Mouse (Mus musculus) lung, embryonic 15.5 days (tissue): ENCODE data around the gene Apoc1. TPM values are rescaled to one million over a fixed set of nuclear protein-coding genes. Genes with fewer than 3 reads are reported as not detected.
"Not testable (repeated sequence)": the region's sequence is repeated elsewhere in the genome, so short reads cannot be mapped to it uniquely, and the experiment has no call there.

Experiments
- ATAC-seq: fragments of 200-750 bp; cut with Nextera tagmentation; 2 replicates; pipeline ENCODE4 v1.8.0; 2017; ENCODE audit warnings: moderate number of reproducible peaks, borderline replicate concordance; ENCODE audit not compliant: low FRiP score, low TSS enrichment; ENCODE audit errors: extremely low read depth
- H3K27ac ChIP-seq: fragments of 300-500 bp; sonication (generic); 2 replicates; pipeline ENCODE4 v1.5.1; 2015; ENCODE audit warnings: moderate library complexity, mild to moderate bottlenecking, inconsistent platforms
- H3K27me3 ChIP-seq: fragments of 300-500 bp; sonication (generic); 2 replicates; pipeline ENCODE4 v1.6.1; 2015; ENCODE audit warnings: inconsistent platforms
- H3K36me3 ChIP-seq: fragments of 300-500 bp; sonication (generic); 2 replicates; pipeline ENCODE4 v1.6.1; 2015; ENCODE audit warnings: inconsistent platforms
- H3K4me1 ChIP-seq: fragments of 300-500 bp; sonication (generic); 2 replicates; pipeline ENCODE4 v1.6.1; 2015; ENCODE audit warnings: inconsistent platforms
- H3K4me2 ChIP-seq: fragments of 300-500 bp; sonication (generic); 2 replicates; pipeline ENCODE4 v1.6.1; 2015; ENCODE audit warnings: inconsistent platforms, mild to moderate bottlenecking, moderate library complexity
- H3K4me3 ChIP-seq: fragments of 300-500 bp; sonication (generic); 2 replicates; pipeline ENCODE4 v1.5.1; 2015; ENCODE audit warnings: mild to moderate bottlenecking, inconsistent platforms
- H3K9ac ChIP-seq: fragments of 300-500 bp; sonication (generic); 2 replicates; pipeline ENCODE4 v1.6.1; 2015; ENCODE audit warnings: inconsistent platforms
- H3K9me3 ChIP-seq: fragments of 300-500 bp; sonication (generic); 2 replicates; pipeline ENCODE4 v1.6.1; 2016; ENCODE audit warnings: inconsistent platforms
- WGBS: fragments of 180-500 bp; shearing (Covaris S2); methylation state at CpG from one replicate; pipeline ENCODE4 v1.1.7; 2015; 5-methylcytosine and 5-hydroxymethylcytosine counted together
- polyA plus RNA-seq: library from polyadenylated mRNA; unstranded; fragments of >200 nt; fragmentation: Nextera tagmentation; extraction: Ambion mirVana; gene quantifications from 2 replicates; pipeline ENCODE4 v1.2.1, GENCODE M21; 2015

Gene Apoc1
- polyA plus RNA-seq, 1 experiment from 2014 or later = 19.5 TPM

GRCm38 (mm10) chr7:19694336-19695212 lies 2.1 kb upstream of the Apoc1 start:
- Histone ChIP-seq H3K27me3 (no peaks in the 10 kb centered on the region), H3K9me3 (no peaks in the 10 kb centered on the region), H3K36me3 (0 out of 2 replicates have a peak, but pooled peaks cover 3% of the 10 kb centered on the region), H3K9ac (no peak overlapping the region), H3K4me3 (no peak overlapping the region), H3K4me1 (peaks cover 57% of the 10 kb centered on the region), H3K4me2 (no peak overlapping the region), H3K27ac (peak overlapping the region; percentile 74)
- no peak for ATAC-seq
- 71% methylated on average over 10 of the region's 10 CpGs for WGBS

- ATAC-seq = peak; percentile 72
- Histone ChIP-seq H3K4me1 (peaks cover 47% of the 10 kb centered on the region), H3K9ac (no peak overlapping the region), H3K36me3 (0 out of 2 replicates have a peak, but pooled peaks cover 3% of the 10 kb centered on the region), H3K4me2 (peak overlapping the region; percentile 4; the same call in 1 of the 2 replicates), H3K27ac (peak overlapping the region; percentile 74), H3K4me3 (no peak overlapping the region), H3K27me3 (no peaks in the 10 kb centered on the region), H3K9me3 (no peaks in the 10 kb centered on the region)
- 20% methylated on average over 10 of the region's 10 CpGs for WGBS
These were observed 961 bp upstream of the Apoc1 start for GRCm38 (mm10) chr7:19693421-19693820.

- whole genome bisulfite sequencing = 66% methylated on average over 6 of the region's 6 CpGs
- no peak for ATAC-seq
- Histone ChIP-seq H3K36me3 (0 out of 2 replicates have a peak, but pooled peaks cover 1% of the 10 kb centered on the region), H3K4me1 (peaks cover 39% of the 10 kb centered on the region), H3K9me3 (no peaks in the 10 kb centered on the region), H3K4me2 (0 out of 2 replicates have a peak overlapping the region, but pooled peaks have one; percentile 17), H3K27ac (no peak overlapping the region), H3K27me3 (no peaks in the 10 kb centered on the region), H3K9ac (no peak overlapping the region), H3K4me3 (no peak overlapping the region)
These were observed 1.0 kb downstream of the Apoc1 start for GRCm38 (mm10) chr7:19691434-19691833.

GRCm38 (mm10) chr7:19690845-19691244 lies 1.6 kb downstream of the Apoc1 start:
- no peak for ATAC-seq
- no peaks in the 10 kb centered on the region for H3K27me3 ChIP-seq
- H3K36me3 ChIP-seq = no peaks in the 10 kb centered on the region
- H3K27ac ChIP-seq = no peak overlapping the region
- H3K9ac ChIP-seq = no peak overlapping the region
- 72% methylated on average over 4 of the region's 4 CpGs for WGBS
- H3K4me1 ChIP-seq = peaks cover 39% of the 10 kb centered on the region
- no peaks in the 10 kb centered on the region for H3K9me3 ChIP-seq
- no peak overlapping the region for H3K4me3 ChIP-seq
- no peak overlapping the region for H3K4me2 ChIP-seq

- no peaks in the 10 kb centered on the region for H3K27me3 ChIP-seq
- H3K36me3 ChIP-seq = no peaks in the 10 kb centered on the region
- H3K9ac ChIP-seq = no peak overlapping the region
- no peak for ATAC-seq
- H3K27ac ChIP-seq = no peak overlapping the region
- peaks cover 24% of the 10 kb centered on the region for H3K4me1 ChIP-seq
- no peak overlapping the region for H3K4me3 ChIP-seq
- WGBS = 84% methylated on average over 2 of the region's 2 CpGs
- no peaks in the 10 kb centered on the region for H3K9me3 ChIP-seq
- no peak overlapping the region for H3K4me2 ChIP-seq
These were observed 3.8 kb downstream of the Apoc1 start for GRCm38 (mm10) chr7:19688611-19689010.

GRCm38 (mm10) chr7:19688101-19688500 lies 4.4 kb downstream of the Apoc1 start:
- H3K4me1 ChIP-seq = peaks cover 21% of the 10 kb centered on the region
- H3K4me2 ChIP-seq = no peak overlapping the region
- H3K27me3 ChIP-seq = no peaks in the 10 kb centered on the region
- WGBS = 86% methylated on average over 10 of the region's 10 CpGs
- no peak overlapping the region for H3K4me3 ChIP-seq
- no peaks in the 10 kb centered on the region for H3K9me3 ChIP-seq
- H3K9ac ChIP-seq = no peak overlapping the region
- H3K36me3 ChIP-seq = no peaks in the 10 kb centered on the region
- H3K27ac ChIP-seq = no peak overlapping the region
- no peak for ATAC-seq

- H3K27me3 ChIP-seq, H3K36me3 ChIP-seq, H3K9ac ChIP-seq, H3K4me3 ChIP-seq, H3K4me2 ChIP-seq, H3K27ac ChIP-seq, H3K9me3 ChIP-seq, ATAC-seq: not testable (repeated sequence)
- 54% methylated on average over 8 of the region's 8 CpGs for WGBS
- H3K4me1 ChIP-seq = peaks cover 13% of the 10 kb centered on the region
These were observed 5.4 kb downstream of the Apoc1 start for GRCm38 (mm10) chr7:19686927-19687583.

- Histone ChIP-seq H3K4me2 (no peak overlapping the region), H3K27me3 (no peaks in the 10 kb centered on the region), H3K4me3 (no peak overlapping the region), H3K9me3 (no peaks in the 10 kb centered on the region), H3K4me1 (peaks cover 12% of the 10 kb centered on the region; the same call in 1 of the 2 replicates), H3K27ac (no peak overlapping the region), H3K9ac (no peak overlapping the region), H3K36me3 (no peaks in the 10 kb centered on the region)
- 77% methylated on average over 6 of the region's 6 CpGs for WGBS
- ATAC-seq = no peak
These were observed 5.9 kb downstream of the Apoc1 start for GRCm38 (mm10) chr7:19686521-19686920.

GRCm38 (mm10) chr7:19685374-19685773 lies 7.1 kb downstream of the Apoc1 start:
- Histone ChIP-seq H3K4me3 (no peak overlapping the region), H3K27ac (no peak overlapping the region), H3K4me2 (no peak overlapping the region), H3K9me3 (no peaks in the 10 kb centered on the region), H3K4me1 (peaks cover 16% of the 10 kb centered on the region; the same call in 1 of the 2 replicates), H3K9ac (no peak overlapping the region), H3K27me3 (no peaks in the 10 kb centered on the region), H3K36me3 (no peaks in the 10 kb centered on the region)
- 43% methylated on average over 4 of the region's 4 CpGs for WGBS
- no peak for ATAC-seq

GRCm38 (mm10) chr7:19683771-19684201 lies 8.7 kb downstream of the Apoc1 start:
- H3K27ac ChIP-seq = no peak overlapping the region
- H3K9me3 ChIP-seq = no peaks in the 10 kb centered on the region
- no peak for ATAC-seq
- H3K4me1 ChIP-seq = peaks cover 16% of the 10 kb centered on the region; the same call in 1 of the 2 replicates
- 84% methylated on average over 6 of the region's 6 CpGs for WGBS
- no peak overlapping the region for H3K4me3 ChIP-seq
- no peaks in the 10 kb centered on the region for H3K36me3 ChIP-seq
- H3K9ac ChIP-seq = no peak overlapping the region
- H3K4me2 ChIP-seq = no peak overlapping the region
- no peaks in the 10 kb centered on the region for H3K27me3 ChIP-seq

- ATAC-seq = no peak
- Histone ChIP-seq H3K27me3 (no peaks in the 10 kb centered on the region), H3K9me3 (no peaks in the 10 kb centered on the region), H3K4me1 (peaks cover 16% of the 10 kb centered on the region; the same call in 1 of the 2 replicates), H3K4me2 (no peak overlapping the region), H3K9ac (no peak overlapping the region), H3K36me3 (no peaks in the 10 kb centered on the region), H3K27ac (peak overlapping the region; percentile 65), H3K4me3 (no peak overlapping the region)
- WGBS = 52% methylated on average over 3 of the region's 3 CpGs
These were observed 9.5 kb downstream of the Apoc1 start for GRCm38 (mm10) chr7:19682979-19683378.

- H3K36me3 ChIP-seq = no peaks in the 10 kb centered on the region
- no peaks in the 10 kb centered on the region for H3K9me3 ChIP-seq
- H3K27ac ChIP-seq = peak within 1 kb of the TSS; percentile 65; the same call in 1 of the 2 replicates
- H3K27me3 ChIP-seq = no peaks in the 10 kb centered on the region
- H3K4me2 ChIP-seq = no peak within 1 kb of the TSS
- peaks cover 16% of the 10 kb centered on the region; the same call in 1 of the 2 replicates for H3K4me1 ChIP-seq
- ATAC-seq = no peak
- 44% methylated on average over 8 of the region's 8 CpGs for WGBS
- H3K9ac ChIP-seq = no peak within 1 kb of the TSS
- H3K4me3 ChIP-seq = no peak within 1 kb of the TSS
These were observed 11.2 kb downstream of the Apoc1 start, which contains the start of the genes Gm44805 and Apoc4 for GRCm38 (mm10) chr7:19681202-19681694. Gm44805 (minus strand) TSS chr7:19681423. Apoc4 (minus strand) TSS chr7:19681479.
